Comparison of ENCODE assay signal across 9 mouse cellular contexts in the genomic region with DNA sequence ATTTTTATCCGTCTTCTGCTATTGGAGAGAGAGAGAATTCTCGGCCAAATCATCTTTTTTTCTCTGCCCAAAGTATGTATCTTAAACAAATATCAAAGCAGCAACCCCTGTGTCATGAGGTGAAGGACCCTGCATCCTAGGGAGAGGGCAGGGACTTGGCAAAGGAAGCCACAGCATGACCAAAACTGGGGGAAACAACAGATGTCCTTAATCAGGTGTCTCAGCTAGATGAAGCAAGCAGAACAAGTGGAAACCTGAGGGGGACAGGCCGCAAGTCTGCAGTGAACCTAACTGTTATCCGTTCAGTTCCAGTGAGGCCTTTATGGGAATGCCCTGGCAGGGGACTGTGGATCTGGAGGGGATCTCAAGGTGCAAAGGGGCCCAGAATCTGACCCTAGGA. TPM values are rescaled to one million over a fixed set of nuclear protein-coding genes. Genes with fewer than 3 reads are reported as not detected.
DNase-seq lines count a peak whose midpoint lies in the region; ATAC-seq and TF ChIP-seq lines count a peak whose summit lies in the region.
"Had no signal": no experiment of that assay in that cellular context is flagged by ENCODE, and none has a peak within 500 bp of the region (broad histone marks: within the 10 kb centered on the region; RNA-seq: fewer than 3 reads in every experiment).

No protein-coding gene starts in this region.

- H3K27ac ChIP-seq in cerebellum, adult 2 months (ENCODE audit: insufficient read depth, low read length), result peak overlapping the region; percentile 88
- no peak overlapping the region; the same call in 1 of the 2 replicates for H3K27ac ChIP-seq in limb, embryonic 15.5 days
- peak overlapping the region; percentile 91 for H3K27ac ChIP-seq in stomach, embryonic 16.5 days (ENCODE audit: low read length)

- H3K4me1 ChIP-seq in cerebellum, adult 2 months (ENCODE audit: control insufficient read depth, insufficient read depth, low read length), result peaks cover 22% of the 10 kb centered on the region
- peaks cover 80% of the 10 kb centered on the region for H3K4me1 ChIP-seq in megakaryocyte, embryonic 14.5 days
- H3K4me1 ChIP-seq in limb, embryonic 15.5 days, result peaks cover 46% of the 10 kb centered on the region
- H3K4me1 ChIP-seq in stomach, embryonic 16.5 days (ENCODE audit: control insufficient read depth, insufficient read depth, low read length), result peaks cover 32% of the 10 kb centered on the region

- H3K27me3 ChIP-seq in cerebellum, adult 2 months (ENCODE audit: control insufficient read depth, insufficient read depth, low read length), result no peaks in the 10 kb centered on the region
- no peaks in the 10 kb centered on the region for H3K27me3 ChIP-seq in megakaryocyte, embryonic 14.5 days (replicated peaks)
- H3K27me3 ChIP-seq in limb, embryonic 15.5 days, result no peaks in the 10 kb centered on the region
- H3K27me3 ChIP-seq in stomach, embryonic 16.5 days (ENCODE audit: control insufficient read depth, insufficient read depth, low read length), result no peaks in the 10 kb centered on the region

- WGBS in cerebellum, adult 2 months, result 44% methylated on average over 4 of the region's 4 CpGs
- WGBS in limb, embryonic 15.5 days, result 85% methylated on average over 4 of the region's 4 CpGs
- 69% methylated on average over 4 of the region's 4 CpGs for WGBS in stomach, embryonic 16.5 days

- peak overlapping the region; percentile 84 for H3K4me3 ChIP-seq in cerebellum, adult 2 months (replicated peaks; ENCODE audit: insufficient read depth, low read depth, low read length)
- H3K4me3 ChIP-seq in megakaryocyte, embryonic 14.5 days (replicated peaks), result peak overlapping the region; percentile 97
- peak overlapping the region; percentile 80 for H3K4me3 ChIP-seq in limb, embryonic 15.5 days
- H3K4me3 ChIP-seq in stomach, embryonic 16.5 days (replicated peaks; ENCODE audit: low read length), result peak overlapping the region; percentile 87

- peak in 1 of 2 experiments; percentile 25 for DNase-seq in cerebellum, adult 2 months
- no peak for DNase-seq in cerebellum, postnatal 10 days
- DNase-seq in spleen, postnatal 4 days (ENCODE audit: low spot score in 2 of 2), result no peak
- no peak for DNase-seq in c-Kit-positive CD71-positive TER-119-positive erythroid progenitor cells, embryonic 14.5 days (ENCODE audit: low spot score)
- DNase-seq: thymus, postnatal 36 days had no signal

- H3K9ac ChIP-seq in limb, embryonic 15.5 days, result no peak overlapping the region
- H3K9ac ChIP-seq in stomach, embryonic 16.5 days (ENCODE audit: low read length), result peak overlapping the region; percentile 98

- TF ChIP-seq POLR2A in cerebellum, adult 2 months (IDR thresholded peaks at IDR 0.05; ENCODE audit: borderline replicate concordance, insufficient read depth, low read length), result no peak

- H3K36me3 ChIP-seq in megakaryocyte, embryonic 14.5 days (replicated peaks; ENCODE audit: low read length), result peaks cover 52% of the 10 kb centered on the region
- H3K36me3 ChIP-seq in limb, embryonic 15.5 days, result peaks cover 23% of the 10 kb centered on the region
- H3K36me3 ChIP-seq in stomach, embryonic 16.5 days (ENCODE audit: control insufficient read depth, insufficient read depth, low read length), result peaks cover 3% of the 10 kb centered on the region; the same call in 1 of the 2 replicates

- TF ChIP-seq CTCF in cerebellum, adult 2 months (IDR thresholded peaks at IDR 0.05; ENCODE audit: borderline replicate concordance, insufficient read depth, low read depth, low read length), result no peak

- H3K4me2 ChIP-seq in limb, embryonic 15.5 days, result peak overlapping the region; percentile 82
- peak overlapping the region; percentile 96 for H3K4me2 ChIP-seq in stomach, embryonic 16.5 days (ENCODE audit: low read depth, low read length)

- ATAC-seq in megakaryocyte, adult 5-6 weeks (ENCODE audit: poor library complexity, severe bottlenecking), result no peak
- ATAC-seq in limb, embryonic 15.5 days (ENCODE audit: insufficient number of reproducible peaks, low FRiP score, low TSS enrichment, low read depth), result no peak
- no peak for ATAC-seq in stomach, embryonic 16.5 days (ENCODE audit: insufficient read depth, low FRiP score)

- no peaks in the 10 kb centered on the region for H3K9me3 ChIP-seq in megakaryocyte, embryonic 14.5 days
- no peaks in the 10 kb centered on the region for H3K9me3 ChIP-seq in limb, embryonic 15.5 days
- H3K9me3 ChIP-seq in stomach, embryonic 16.5 days (replicated peaks; ENCODE audit: control insufficient read depth, low read length), result no peaks in the 10 kb centered on the region

RNA-seq across cellular contexts. Expression of a gene that starts 2.4 kb away (rescaled TPM):
- polyA plus RNA-seq in cerebellum, adult 2 months (2012; rRNA removed), result 94.7 and 96.0 TPM in 2 replicates
- 46.2 and 157 TPM in 2 replicates for polyA plus RNA-seq in megakaryocyte, embryonic 14.5 days (2012; ENCODE audit: insufficient read depth, low replicate concordance)
- 19.3 and 24.1 TPM in 2 replicates for total RNA-seq in megakaryocyte, adult 5-6 weeks (2015)
- 7.6 and 10.0 TPM in 2 replicates for total RNA-seq in megakaryocyte, adult 5-6 weeks (2017)
- polyA plus RNA-seq in limb, embryonic 15.5 days (2015; fragmentation: Nextera tagmentation; extraction: Ambion mirVana), result 15.2 and 17.6 TPM in 2 replicates
- polyA plus RNA-seq in stomach, embryonic 16.5 days (2015; fragmentation: Nextera tagmentation; extraction: Ambion mirVana), result 12.0 and 12.8 TPM in 2 replicates

RNA-seq across cellular contexts. Expression of a gene that starts 27.0 kb away (rescaled TPM):
- 26.5 and 28.8 TPM in 2 replicates for polyA plus RNA-seq in cerebellum, adult 2 months (2012; rRNA removed)
- polyA plus RNA-seq in megakaryocyte, embryonic 14.5 days (2012; ENCODE audit: insufficient read depth, low replicate concordance), result 7.8 and 56.8 TPM in 2 replicates
- total RNA-seq in megakaryocyte, adult 5-6 weeks (2015), result 7.0 and 8.2 TPM in 2 replicates
- 20.4 and 21.6 TPM in 2 replicates for total RNA-seq in megakaryocyte, adult 5-6 weeks (2017)
- 33.1 and 36.3 TPM in 2 replicates for polyA plus RNA-seq in limb, embryonic 15.5 days (2015; fragmentation: Nextera tagmentation; extraction: Ambion mirVana)
- 37.8 and 38.3 TPM in 2 replicates for polyA plus RNA-seq in stomach, embryonic 16.5 days (2015; fragmentation: Nextera tagmentation; extraction: Ambion mirVana)

RNA-seq across cellular contexts. Expression of a gene that starts 32.1 kb away (rescaled TPM):
- 21.6 and 24.4 TPM in 2 replicates for polyA plus RNA-seq in cerebellum, adult 2 months (2012; rRNA removed)
- 36.6 and 64.3 TPM in 2 replicates for polyA plus RNA-seq in megakaryocyte, embryonic 14.5 days (2012; ENCODE audit: insufficient read depth, low replicate concordance)
- total RNA-seq in megakaryocyte, adult 5-6 weeks (2015), result 26.9 and 29.5 TPM in 2 replicates
- 20.3 and 33.5 TPM in 2 replicates for total RNA-seq in megakaryocyte, adult 5-6 weeks (2017)
- 24.6 and 25.9 TPM in 2 replicates for polyA plus RNA-seq in limb, embryonic 15.5 days (2015; fragmentation: Nextera tagmentation; extraction: Ambion mirVana)
- 23.9 and 28.7 TPM in 2 replicates for polyA plus RNA-seq in stomach, embryonic 16.5 days (2015; fragmentation: Nextera tagmentation; extraction: Ambion mirVana)

RNA-seq across cellular contexts. Expression of a gene that starts 32.3 kb away (rescaled TPM):
- 2.2 and 3.3 TPM in 2 replicates for polyA plus RNA-seq in cerebellum, adult 2 months (2012; rRNA removed)
- 1.2 and 1.3 TPM in 2 replicates for polyA plus RNA-seq in megakaryocyte, embryonic 14.5 days (2012; ENCODE audit: insufficient read depth, low replicate concordance)
- total RNA-seq in megakaryocyte, adult 5-6 weeks (2015), result 22.7 and 24.7 TPM in 2 replicates
- total RNA-seq in megakaryocyte, adult 5-6 weeks (2017), result 22.1 and 24.0 TPM in 2 replicates
- 20.0 and 20.7 TPM in 2 replicates for polyA plus RNA-seq in limb, embryonic 15.5 days (2015; fragmentation: Nextera tagmentation; extraction: Ambion mirVana)
- polyA plus RNA-seq in stomach, embryonic 16.5 days (2015; fragmentation: Nextera tagmentation; extraction: Ambion mirVana), result 29.2 and 31.3 TPM in 2 replicates

RNA-seq across cellular contexts. Expression of a gene that starts 36.9 kb away (rescaled TPM):
- polyA plus RNA-seq in cerebellum, adult 2 months (2012; rRNA removed), result 36.4 and 43.1 TPM in 2 replicates
- 18.5 and 24.0 TPM in 2 replicates for polyA plus RNA-seq in megakaryocyte, embryonic 14.5 days (2012; ENCODE audit: insufficient read depth, low replicate concordance)
- 80.0 and 87.2 TPM in 2 replicates for total RNA-seq in megakaryocyte, adult 5-6 weeks (2015)
- total RNA-seq in megakaryocyte, adult 5-6 weeks (2017), result 30.1 and 47.3 TPM in 2 replicates
- polyA plus RNA-seq in limb, embryonic 15.5 days (2015; fragmentation: Nextera tagmentation; extraction: Ambion mirVana), result 39.1 and 44.4 TPM in 2 replicates
- 30.8 and 42.4 TPM in 2 replicates for polyA plus RNA-seq in stomach, embryonic 16.5 days (2015; fragmentation: Nextera tagmentation; extraction: Ambion mirVana)
